Mouse (Mus musculus): ENCODE results near the gene Wfdc12.
"Not testable (repeated sequence)": the region's sequence is repeated elsewhere in the genome, so short reads cannot be mapped to it uniquely, and the experiment has no call there.

Gene Wfdc12

DNA sequence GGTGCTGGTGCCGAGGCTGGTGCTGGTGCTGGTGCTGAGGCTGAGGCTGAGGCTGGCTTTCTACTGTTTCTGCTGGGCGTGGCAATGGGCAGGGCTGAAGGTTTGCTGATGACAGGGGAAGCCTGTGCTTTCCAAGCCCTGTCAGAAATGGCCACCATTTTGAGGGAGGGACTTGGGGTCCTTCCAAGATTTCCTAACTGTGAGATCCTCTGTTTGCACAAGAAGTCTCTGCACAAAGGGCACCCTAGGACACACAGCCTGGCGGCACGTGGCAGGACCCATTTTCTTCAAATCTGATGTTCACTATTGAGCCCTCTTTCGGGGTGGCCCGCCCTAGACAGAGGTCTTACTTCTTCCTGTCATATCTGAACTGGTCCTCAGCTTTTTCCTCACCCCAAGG lies at the start of gene Wfdc12:
TSS of gene Wfdc12 (minus strand) at position 33 of the 400 bp plus-strand sequence.
- no peak for DNase-seq (ENCODE audit: low read depth, low spot score)

DNA sequence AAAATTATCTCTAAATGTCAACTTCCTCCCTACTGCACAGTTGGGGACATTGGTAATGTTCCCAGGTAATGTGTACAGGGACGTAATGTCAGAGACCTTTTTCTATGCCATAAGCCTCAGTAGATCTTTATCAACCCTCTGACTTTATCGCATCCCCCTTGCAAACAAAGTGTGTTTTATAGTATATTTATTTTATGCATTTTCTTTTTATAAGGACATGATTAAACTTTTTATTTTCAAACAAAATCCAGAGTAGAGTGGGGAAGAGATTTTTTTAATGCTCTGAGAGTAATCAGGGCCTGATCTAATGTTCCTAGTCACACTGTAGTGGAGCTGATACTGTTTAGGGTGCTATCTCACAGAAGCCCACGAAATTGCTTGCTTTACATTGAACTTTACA lies 48.0 kb upstream of the Wfdc12 start, which contains the start of gene Svs2:
TSS of gene Svs2 (minus strand) at position 101 of the 400 bp plus-strand sequence.
- DNase-seq (ENCODE audit: low read depth, low spot score), result no peak

GRCm38 (mm10) chr2:164232671-164233070 lies 42.3 kb upstream of the Wfdc12 start:
- peak; percentile 61 for DNase-seq (ENCODE audit: low read depth, low spot score)

GRCm38 (mm10) chr2:164228361-164229070 lies 38.1 kb upstream of the Wfdc12 start:
- DNase-seq (ENCODE audit: low read depth, low spot score), result no peak

- no peak for DNase-seq (ENCODE audit: low read depth, low spot score)
These were observed 31.1 kb upstream of the Wfdc12 start, which contains the start of gene Wfdc15b for GRCm38 (mm10) chr2:164221522-164221921. Wfdc15b (minus strand) TSS chr2:164221660.

- DNase-seq (ENCODE audit: low read depth, low spot score), result no peak
These were observed 28.9 kb upstream of the Wfdc12 start for GRCm38 (mm10) chr2:164219295-164219694.

DNA sequence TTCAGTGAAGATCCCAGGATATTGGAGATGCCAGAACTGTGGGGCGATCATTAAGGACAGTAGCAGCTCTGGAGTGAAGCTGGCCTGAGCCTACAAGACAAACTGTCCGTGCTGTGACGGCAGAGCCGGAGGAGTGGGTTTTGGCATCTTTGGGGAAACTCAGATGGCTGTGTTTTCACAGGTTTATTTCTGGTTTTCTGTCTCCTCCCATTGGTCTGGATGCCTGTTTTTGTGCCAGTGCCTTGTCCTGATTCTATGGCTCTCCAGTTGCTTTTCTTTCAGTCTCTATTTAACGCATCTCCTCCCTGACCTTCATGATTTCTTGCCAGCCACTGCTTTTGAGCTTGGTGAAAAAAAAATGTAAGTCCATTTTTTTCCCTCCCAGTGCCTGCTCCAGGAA lies 22.3 kb upstream of the Wfdc12 start:
- no peak for DNase-seq (ENCODE audit: low read depth, low spot score)

GRCm38 (mm10) chr2:164210892-164211291 lies 20.5 kb upstream of the Wfdc12 start:
- no peak for DNase-seq (ENCODE audit: low read depth, low spot score)

DNA sequence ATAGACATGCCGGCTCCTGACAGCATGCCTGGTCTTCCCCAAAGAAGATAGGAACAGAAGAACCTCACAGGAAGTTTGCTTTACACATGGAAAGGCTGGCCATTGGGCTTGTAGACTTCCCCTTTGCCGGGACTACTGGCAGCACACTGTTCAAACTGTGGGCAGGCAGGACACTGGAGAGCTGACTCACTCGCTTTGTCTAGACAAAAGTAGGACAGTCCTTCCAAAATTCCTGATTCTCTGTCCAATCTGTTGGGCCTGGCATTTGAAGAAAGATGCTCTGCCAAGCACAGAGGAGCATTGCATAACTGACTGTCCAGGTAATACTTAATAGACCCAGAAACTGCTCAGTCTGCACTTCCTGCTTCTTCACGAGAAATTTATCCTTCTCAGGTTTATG lies 16.3 kb upstream of the Wfdc12 start:
- no peak for DNase-seq (ENCODE audit: low read depth, low spot score)

GRCm38 (mm10) chr2:164206011-164206410 lies 15.6 kb upstream of the Wfdc12 start:
- DNase-seq (ENCODE audit: low read depth, low spot score), result not testable (repeated sequence)

DNA sequence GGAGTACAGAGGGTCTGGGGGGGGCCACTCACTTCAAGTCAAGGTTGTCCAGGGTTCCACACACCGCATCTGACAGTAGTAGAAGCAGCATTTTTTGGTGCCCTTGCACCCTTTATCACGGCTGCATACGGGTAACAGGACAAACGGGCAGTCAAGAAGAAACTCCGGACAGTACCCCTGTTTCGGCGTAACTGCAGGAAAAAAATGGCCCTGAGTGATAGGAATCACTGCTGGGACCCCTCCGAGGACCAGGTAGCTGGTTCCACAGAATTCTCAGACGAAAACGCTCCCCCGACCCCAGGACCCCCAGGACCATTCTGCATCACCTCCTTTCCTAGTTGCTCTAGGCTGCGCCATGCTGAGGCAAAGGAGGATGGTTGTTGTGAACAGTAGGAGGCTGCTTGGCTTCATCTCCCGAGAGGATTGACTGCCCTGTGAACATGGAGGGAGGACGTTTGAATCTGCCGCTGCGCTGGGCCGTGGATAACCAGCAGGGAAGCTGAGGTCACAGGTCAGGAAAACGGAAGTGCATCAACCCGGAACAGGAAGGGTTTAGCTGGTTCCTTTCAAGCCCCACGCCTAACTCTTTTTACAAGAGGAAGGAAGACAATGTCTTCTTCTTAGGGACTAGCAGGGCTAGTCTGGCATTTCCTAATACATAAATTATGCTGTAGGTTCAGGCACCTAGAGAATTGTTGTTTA lies 9.4 kb upstream of the Wfdc12 start, which contains the start of gene Wfdc15a:
TSS of gene Wfdc15a (minus strand) at position 505 of the 702 bp plus-strand sequence.
- peak; percentile 6 for DNase-seq (ENCODE audit: low read depth, low spot score)

- DNase-seq (ENCODE audit: low read depth, low spot score), result no peak
These were observed 6.2 kb upstream of the Wfdc12 start for GRCm38 (mm10) chr2:164196700-164196990.

- DNase-seq (ENCODE audit: low read depth, low spot score), result no peak
These were observed 5.7 kb upstream of the Wfdc12 start for GRCm38 (mm10) chr2:164195971-164196699.

DNA sequence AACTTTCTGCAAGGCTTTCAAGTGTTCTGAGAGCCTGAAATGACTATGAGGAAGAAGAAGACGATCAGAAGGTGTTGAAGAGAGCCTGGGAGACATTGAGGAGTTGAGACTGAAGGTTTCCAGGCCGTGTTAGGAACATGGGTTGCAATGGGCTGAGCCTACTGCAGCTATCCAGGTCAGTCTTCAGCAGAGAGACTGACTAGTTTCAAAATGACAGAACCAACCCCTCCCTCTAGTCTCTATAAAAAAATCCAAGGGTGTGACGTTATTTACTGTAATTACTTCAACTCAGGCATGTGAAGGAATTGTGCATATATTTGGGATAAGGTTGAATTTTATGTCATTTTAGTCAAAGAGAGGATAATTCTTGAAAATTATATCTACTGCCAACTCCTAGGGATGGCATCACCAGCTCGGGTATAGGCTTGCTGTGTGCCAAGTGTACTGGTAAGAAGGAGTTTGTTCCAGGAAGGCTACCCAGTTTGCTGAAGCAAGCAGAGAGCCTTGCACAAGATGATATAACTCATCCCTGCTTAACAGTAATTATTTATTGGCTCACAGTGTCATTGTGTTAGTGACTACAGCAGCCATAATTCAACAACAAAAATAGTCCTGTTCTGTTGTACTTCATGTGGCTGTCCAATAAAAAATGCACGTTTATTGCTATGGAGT lies 4.7 kb upstream of the Wfdc12 start:
- no peak for DNase-seq (ENCODE audit: low read depth, low spot score)

DNA sequence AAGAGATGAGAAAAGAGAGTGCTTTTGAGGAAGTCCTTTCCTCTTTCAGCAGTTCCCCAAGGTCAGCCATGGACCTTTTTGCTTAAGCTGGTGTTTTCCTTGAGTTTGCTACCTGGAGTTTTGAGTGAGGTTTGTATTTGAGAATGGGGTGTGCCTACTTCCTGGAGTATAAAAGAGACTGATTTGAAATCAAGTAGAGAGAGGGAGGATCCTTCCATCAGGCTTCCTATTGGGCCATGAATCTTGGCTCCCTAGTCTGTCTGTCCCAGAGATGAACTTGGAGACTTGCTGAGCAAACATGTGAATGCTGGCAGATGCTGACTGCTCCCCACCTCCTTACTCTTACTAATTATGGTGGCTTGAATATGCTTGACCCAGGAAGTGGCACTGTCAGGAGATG lies 1.9 kb upstream of the Wfdc12 start:
- DNase-seq (ENCODE audit: low read depth, low spot score), result no peak

GRCm38 (mm10) chr2:164188722-164189121 lies 1.7 kb downstream of the Wfdc12 start:
- DNase-seq (ENCODE audit: low read depth, low spot score), result peak; percentile 33

- DNase-seq (ENCODE audit: low read depth, low spot score), result peak; percentile 59
These were observed 6.2 kb downstream of the Wfdc12 start for GRCm38 (mm10) chr2:164184145-164184719.

- no peak for DNase-seq (ENCODE audit: low read depth, low spot score)
These were observed 7.1 kb downstream of the Wfdc12 start for GRCm38 (mm10) chr2:164183340-164183739.

DNA sequence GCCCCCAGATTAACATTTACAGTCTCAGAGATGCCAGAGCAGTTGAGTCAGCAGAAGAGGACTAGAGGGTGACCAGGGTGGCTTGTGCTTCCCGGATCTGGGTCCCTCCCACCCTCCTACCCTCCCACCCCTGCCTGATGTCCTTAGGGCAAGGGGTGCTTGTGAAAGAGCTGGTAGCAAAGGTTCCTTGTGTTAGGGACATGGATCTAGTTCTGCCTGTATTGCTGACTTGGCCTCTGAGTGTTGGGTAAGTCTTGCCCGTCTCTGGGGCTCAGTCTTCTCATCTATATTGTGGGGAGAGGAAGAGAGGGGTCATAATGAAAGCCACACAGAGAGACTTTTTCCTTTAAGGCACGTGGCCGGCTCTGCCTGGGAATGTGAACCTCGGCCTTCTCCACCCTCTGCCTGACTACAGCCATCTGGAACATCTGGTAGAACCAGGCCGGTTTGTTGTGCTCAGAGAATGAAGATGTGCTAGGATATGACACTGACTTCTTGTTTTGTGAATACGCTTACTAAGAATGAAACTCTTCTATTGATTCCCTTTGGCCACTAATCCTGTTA lies 7.6 kb downstream of the Wfdc12 start, which contains the start of gene Wfdc5:
TSS of gene Wfdc5 (minus strand) at position 51 of the 564 bp plus-strand sequence.
- DNase-seq (ENCODE audit: low read depth, low spot score), result no peak

DNA sequence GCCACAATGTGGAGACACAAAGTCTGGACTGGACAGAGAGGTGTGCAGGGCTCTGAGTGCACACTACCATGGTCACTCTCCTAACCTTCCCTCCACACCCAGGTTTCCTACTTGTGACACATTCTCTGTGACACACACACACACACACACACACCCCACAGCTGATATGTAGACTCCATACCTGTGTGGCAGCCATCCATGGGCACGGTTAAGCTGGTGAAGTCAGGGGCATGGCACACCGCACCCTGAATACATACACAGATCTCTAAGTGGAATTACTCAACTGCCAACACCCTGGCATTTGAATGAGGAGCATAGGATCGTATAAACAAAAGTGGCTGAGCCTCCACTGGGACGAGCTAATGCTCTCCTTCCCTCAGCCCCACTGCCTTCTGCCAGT lies 9.6 kb downstream of the Wfdc12 start:
- DNase-seq (ENCODE audit: low read depth, low spot score), result no peak

DNA sequence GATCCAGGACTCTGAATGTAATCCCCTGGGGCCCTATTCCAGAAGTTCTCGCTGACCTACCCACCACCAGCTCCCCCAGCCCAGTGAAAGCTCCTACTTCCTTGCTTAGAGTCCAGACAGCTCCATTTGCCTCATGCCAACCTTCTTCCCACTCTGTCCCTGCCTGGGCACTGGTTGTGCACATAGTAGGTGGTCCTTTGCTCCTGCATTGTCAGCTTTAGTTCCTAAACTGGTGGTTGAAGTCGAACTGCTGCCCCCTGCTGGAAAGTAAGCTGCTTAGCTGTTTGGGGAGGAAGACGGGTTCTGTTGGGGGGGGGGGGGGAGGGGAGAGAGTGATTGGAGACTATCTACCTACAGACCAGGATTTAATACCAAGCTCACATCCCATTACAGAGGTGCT lies 10.3 kb downstream of the Wfdc12 start:
- DNase-seq (ENCODE audit: low read depth, low spot score), result peak; percentile 54

Data from ZHBTc4 (cell line).